Mouse (Mus musculus): Measurements from ENCODE around the gene Tm7sf3. TPM values are rescaled to one million over a fixed set of nuclear protein-coding genes. Genes with fewer than 3 reads are reported as not detected.

Gene Tm7sf3
- total and polyA plus RNA-seq, 2 experiments from 2014 or later, result 40.6 to 51.1 TPM

- Histone ChIP-seq H3K4me2 (ENCODE audit: low read depth) (no peak overlapping the region), H3K9me3 (ENCODE audit: low read length) (no peaks in the 10 kb centered on the region), H3K27me3 (ENCODE audit: insufficient read depth, low read length) (no peaks in the 10 kb centered on the region), H3K36me3 (ENCODE audit: insufficient read depth) (peaks cover 39% of the 10 kb centered on the region), H3K4me3 (ENCODE audit: low read depth, low read length) (no peak overlapping the region), H3K9ac (no peak overlapping the region), H3K27ac (ENCODE audit: low read depth, low read length) (no peak overlapping the region), H3K4me1 (ENCODE audit: insufficient read depth) (no peaks in the 10 kb centered on the region)
- ATAC-seq (no peak), DNase-seq (no peak)
- TF ChIP-seq CTCF (IDR thresholded peaks at IDR 0.05; ENCODE audit: low read depth), result no peak
- 95% methylated on average over 5 of the region's 5 CpGs for WGBS
Observed at GRCm38 (mm10) chr6:146585134-146585533, 57.5 kb downstream of the Tm7sf3 start.

- no peak for ATAC-seq
Observed at GRCm38 (mm10) chr6:146583366-146584046, 59.1 kb downstream of the Tm7sf3 start.

GRCm38 (mm10) chr6:146580381-146580926, 62.2 kb downstream of the Tm7sf3 start:
- no peak for ATAC-seq
- no peak for TF ChIP-seq CTCF (IDR thresholded peaks at IDR 0.05; ENCODE audit: low read depth)
- 31% methylated on average over 2 of the region's 2 CpGs for WGBS
- Histone ChIP-seq H3K9me3 (ENCODE audit: low read length) (no peaks in the 10 kb centered on the region), H3K9ac (no peak overlapping the region), H3K36me3 (ENCODE audit: insufficient read depth) (no peaks in the 10 kb centered on the region; the same call in 1 of the 2 replicates), H3K4me1 (ENCODE audit: insufficient read depth) (peaks cover 17% of the 10 kb centered on the region), H3K4me3 (ENCODE audit: low read depth, low read length) (no peak overlapping the region), H3K4me2 (ENCODE audit: low read depth) (no peak overlapping the region), H3K27ac (ENCODE audit: low read depth, low read length) (no peak overlapping the region), H3K27me3 (ENCODE audit: insufficient read depth, low read length) (no peaks in the 10 kb centered on the region)
- no peak for DNase-seq

More at GRCm38 (mm10) chr6:146583366-146584046, 59.1 kb downstream of the Tm7sf3 start:
- Histone ChIP-seq H3K4me1 (ENCODE audit: insufficient read depth) (0 out of 2 replicates have a peak, but pooled peaks cover 3% of the 10 kb centered on the region), H3K4me2 (ENCODE audit: low read depth) (no peak overlapping the region), H3K36me3 (ENCODE audit: insufficient read depth) (peaks cover 23% of the 10 kb centered on the region), H3K9ac (no peak overlapping the region), H3K27me3 (ENCODE audit: insufficient read depth, low read length) (no peaks in the 10 kb centered on the region), H3K9me3 (ENCODE audit: low read length) (no peaks in the 10 kb centered on the region), H3K4me3 (ENCODE audit: low read depth, low read length) (no peak overlapping the region), H3K27ac (ENCODE audit: low read depth, low read length) (no peak overlapping the region)
- 76% methylated on average over 2 of the region's 2 CpGs for WGBS
- no peak for DNase-seq
- no peak for TF ChIP-seq CTCF (IDR thresholded peaks at IDR 0.05; ENCODE audit: low read depth)

- Histone ChIP-seq H3K4me3 (ENCODE audit: low read depth, low read length) (peak overlapping the region; percentile 77), H3K27me3 (ENCODE audit: insufficient read depth, low read length) (no peaks in the 10 kb centered on the region), H3K4me1 (ENCODE audit: insufficient read depth) (peaks cover 18% of the 10 kb centered on the region), H3K27ac (ENCODE audit: low read depth, low read length) (peak overlapping the region; percentile 97), H3K9me3 (ENCODE audit: low read length) (no peaks in the 10 kb centered on the region), H3K36me3 (ENCODE audit: insufficient read depth) (no peaks in the 10 kb centered on the region), H3K4me2 (ENCODE audit: low read depth) (peak overlapping the region; percentile 68), H3K9ac (peak overlapping the region; percentile 82)
- DNase-seq (peak; percentile 35), ATAC-seq (no peak)
- 8% methylated on average over 7 of the region's 7 CpGs for WGBS
- no peak for TF ChIP-seq CTCF (IDR thresholded peaks at IDR 0.05; ENCODE audit: low read depth)
Observed at GRCm38 (mm10) chr6:146578586-146578985, 64.0 kb downstream of the Tm7sf3 start.

- DNase-seq (no peak), ATAC-seq (peak; percentile 44)
- Histone ChIP-seq H3K9ac (peak overlapping the region; percentile 82), H3K4me3 (ENCODE audit: low read depth, low read length) (peak overlapping the region; percentile 77), H3K9me3 (ENCODE audit: low read length) (no peaks in the 10 kb centered on the region), H3K27ac (ENCODE audit: low read depth, low read length) (peak overlapping the region; percentile 97), H3K4me1 (ENCODE audit: insufficient read depth) (peaks cover 18% of the 10 kb centered on the region), H3K27me3 (ENCODE audit: insufficient read depth, low read length) (no peaks in the 10 kb centered on the region), H3K4me2 (ENCODE audit: low read depth) (peak overlapping the region; percentile 68), H3K36me3 (ENCODE audit: insufficient read depth) (no peaks in the 10 kb centered on the region)
- WGBS, result under 1% methylated on average over 22 of the region's 22 CpGs
- TF ChIP-seq CTCF (IDR thresholded peaks at IDR 0.05; ENCODE audit: low read depth), result no peak
Observed at GRCm38 (mm10) chr6:146578111-146578531, 64.5 kb downstream of the Tm7sf3 start.

- H3K36me3 ChIP-seq (ENCODE audit: insufficient read depth), result no peaks in the 10 kb centered on the region
Observed at GRCm38 (mm10) chr6:146577310-146578109, 65.1 kb downstream of the Tm7sf3 start, which contains the start of gene Ints13. Gene Ints13, minus strand, starts transcription at chr6:146577835.

More at GRCm38 (mm10) chr6:146577310-146578109, 65.1 kb downstream of the Tm7sf3 start, which contains the start of gene Ints13:
- H3K9ac ChIP-seq, result peak within 1 kb of the TSS; percentile 82
- no peaks in the 10 kb centered on the region for H3K9me3 ChIP-seq (ENCODE audit: low read length)
- H3K4me3 ChIP-seq (ENCODE audit: low read depth, low read length), result peak within 1 kb of the TSS; percentile 77
- DNase-seq (peak; percentile 99), ATAC-seq (peak; percentile 96)
- H3K4me1 ChIP-seq (ENCODE audit: insufficient read depth), result peaks cover 18% of the 10 kb centered on the region
- H3K27me3 ChIP-seq (ENCODE audit: insufficient read depth, low read length), result no peaks in the 10 kb centered on the region
- TF ChIP-seq CTCF (IDR thresholded peaks at IDR 0.05; ENCODE audit: low read depth), result peak; percentile 29; the same call in 1 of the 2 replicates
- H3K27ac ChIP-seq (ENCODE audit: low read depth, low read length), result peak within 1 kb of the TSS; percentile 97
- under 1% methylated on average over 77 of the region's 77 CpGs for WGBS
- H3K4me2 ChIP-seq (ENCODE audit: low read depth), result peak within 1 kb of the TSS; percentile 68

Measured in forebrain, postnatal 0 days (tissue).